Mouse (Mus musculus): ENCODE measurements around the gene Zfhx2. TPM values are rescaled to one million over a fixed set of nuclear protein-coding genes. Genes with fewer than 3 reads are reported as not detected.
A peak's percentile ranks its signal among the peaks of the same experiment; 100 is the strongest.

Zfhx2 gene
- polyA plus RNA-seq, 1 experiment from 2014 or later: 5.8 TPM

- H3K4me3 ChIP-seq: peak overlapping the region; percentile 60
- 3% methylated on average over 34 of the region's 34 CpGs for WGBS
- no peaks in the 10 kb centered on the region for H3K36me3 ChIP-seq
- H3K27ac ChIP-seq: peak overlapping the region; percentile 66; the same call in 1 of the 2 replicates
- no peaks in the 10 kb centered on the region for H3K9me3 ChIP-seq
- no peaks in the 10 kb centered on the region for H3K27me3 ChIP-seq
- H3K4me1 ChIP-seq: peaks cover 24% of the 10 kb centered on the region
- no peak for ATAC-seq (ENCODE audit: insufficient number of reproducible peaks, insufficient read depth, low FRiP score, low TSS enrichment, low read depth)
- H3K4me2 ChIP-seq: peak overlapping the region; percentile 78
- H3K9ac ChIP-seq: peak overlapping the region; percentile 79
These were observed 787 bp downstream of the Zfhx2 start for GRCm38 (mm10) chr14:55091209-55091865.

GRCm38 (mm10) chr14:55089199-55089947 is 2.8 kb downstream of the Zfhx2 start:
- peaks cover 18% of the 10 kb centered on the region for H3K4me1 ChIP-seq
- 63% methylated on average over 13 of the region's 13 CpGs for WGBS
- no peak for ATAC-seq (ENCODE audit: insufficient number of reproducible peaks, insufficient read depth, low FRiP score, low TSS enrichment, low read depth)
- no peaks in the 10 kb centered on the region for H3K36me3 ChIP-seq
- H3K9me3 ChIP-seq: no peaks in the 10 kb centered on the region
- no peak overlapping the region for H3K4me3 ChIP-seq
- no peak overlapping the region for H3K4me2 ChIP-seq
- H3K27me3 ChIP-seq: no peaks in the 10 kb centered on the region
- H3K27ac ChIP-seq: no peak overlapping the region
- H3K9ac ChIP-seq: no peak overlapping the region

- Histone ChIP-seq H3K36me3 (no peaks in the 10 kb centered on the region), H3K4me3 (no peak overlapping the region), H3K9ac (no peak overlapping the region), H3K9me3 (no peaks in the 10 kb centered on the region), H3K4me1 (peaks cover 8% of the 10 kb centered on the region), H3K4me2 (no peak overlapping the region), H3K27me3 (no peaks in the 10 kb centered on the region), H3K27ac (no peak overlapping the region)
- no peak for ATAC-seq (ENCODE audit: insufficient number of reproducible peaks, insufficient read depth, low FRiP score, low TSS enrichment, low read depth)
- WGBS: 85% methylated on average over 6 of the region's 6 CpGs
These were observed 6.1 kb downstream of the Zfhx2 start for GRCm38 (mm10) chr14:55086009-55086514.

GRCm38 (mm10) chr14:55085324-55086008 is 6.7 kb downstream of the Zfhx2 start:
- no peak for ATAC-seq (ENCODE audit: insufficient number of reproducible peaks, insufficient read depth, low FRiP score, low TSS enrichment, low read depth)

GRCm38 (mm10) chr14:55083481-55083880 is 8.6 kb downstream of the Zfhx2 start:
- H3K4me2 ChIP-seq: no peak overlapping the region
- ATAC-seq (ENCODE audit: insufficient number of reproducible peaks, insufficient read depth, low FRiP score, low TSS enrichment, low read depth): no peak

More at GRCm38 (mm10) chr14:55085324-55086008, 6.7 kb downstream of the Zfhx2 start:
- Histone ChIP-seq H3K36me3 (no peaks in the 10 kb centered on the region), H3K27me3 (no peaks in the 10 kb centered on the region), H3K4me3 (no peak overlapping the region), H3K9me3 (no peaks in the 10 kb centered on the region), H3K4me2 (no peak overlapping the region), H3K9ac (no peak overlapping the region), H3K4me1 (peaks cover 4% of the 10 kb centered on the region; the same call in 1 of the 2 replicates), H3K27ac (no peak overlapping the region)
- WGBS: 39% methylated on average over 9 of the region's 9 CpGs

GRCm38 (mm10) chr14:55081105-55081504 is 11.0 kb downstream of the Zfhx2 start:
- Histone ChIP-seq H3K9me3 (no peaks in the 10 kb centered on the region), H3K4me2 (no peak overlapping the region), H3K4me3 (no peak overlapping the region), H3K36me3 (no peaks in the 10 kb centered on the region), H3K27ac (no peak overlapping the region), H3K27me3 (peaks cover 9% of the 10 kb centered on the region), H3K4me1 (peaks cover 29% of the 10 kb centered on the region), H3K9ac (no peak overlapping the region)
- WGBS: 48% methylated on average over 5 of the region's 5 CpGs
- no peak for ATAC-seq (ENCODE audit: insufficient number of reproducible peaks, insufficient read depth, low FRiP score, low TSS enrichment, low read depth)

More at GRCm38 (mm10) chr14:55083481-55083880, 8.6 kb downstream of the Zfhx2 start:
- 63% methylated on average over 6 of the region's 6 CpGs for WGBS
- Histone ChIP-seq H3K27me3 (no peaks in the 10 kb centered on the region), H3K9me3 (no peaks in the 10 kb centered on the region), H3K9ac (no peak overlapping the region), H3K4me1 (peaks cover 17% of the 10 kb centered on the region), H3K36me3 (no peaks in the 10 kb centered on the region), H3K27ac (no peak overlapping the region), H3K4me3 (no peak overlapping the region)

- H3K4me3 ChIP-seq: peak overlapping the region; percentile 9; the same call in 1 of the 2 replicates
- H3K4me2 ChIP-seq: peak overlapping the region; percentile 56
- H3K36me3 ChIP-seq: 0 out of 2 replicates have a peak, but pooled peaks cover 2% of the 10 kb centered on the region
- peak overlapping the region; percentile 61; the same call in 1 of the 2 replicates for H3K9ac ChIP-seq
- ATAC-seq (ENCODE audit: insufficient number of reproducible peaks, insufficient read depth, low FRiP score, low TSS enrichment, low read depth): peak; percentile 40; the same call in 1 of the 2 replicates
- H3K4me1 ChIP-seq: peaks cover 25% of the 10 kb centered on the region
- 18% methylated on average over 8 of the region's 8 CpGs for WGBS
- no peaks in the 10 kb centered on the region for H3K9me3 ChIP-seq
- peaks cover 9% of the 10 kb centered on the region for H3K27me3 ChIP-seq
- H3K27ac ChIP-seq: peak overlapping the region; percentile 41
These were observed 12.7 kb downstream of the Zfhx2 start for GRCm38 (mm10) chr14:55079214-55079970.

GRCm38 (mm10) chr14:55078366-55078989 is 13.6 kb downstream of the Zfhx2 start:
- Histone ChIP-seq H3K4me3 (peak overlapping the region; percentile 9), H3K27me3 (peaks cover 9% of the 10 kb centered on the region), H3K27ac (peak overlapping the region; percentile 41), H3K9ac (peak overlapping the region; percentile 61), H3K4me1 (peaks cover 25% of the 10 kb centered on the region), H3K36me3 (peaks cover 10% of the 10 kb centered on the region), H3K9me3 (no peaks in the 10 kb centered on the region), H3K4me2 (peak overlapping the region; percentile 56)
- WGBS: 4% methylated on average over 23 of the region's 23 CpGs
- ATAC-seq (ENCODE audit: insufficient number of reproducible peaks, insufficient read depth, low FRiP score, low TSS enrichment, low read depth): peak; percentile 43

- peaks cover 9% of the 10 kb centered on the region for H3K27me3 ChIP-seq
- ATAC-seq (ENCODE audit: insufficient number of reproducible peaks, insufficient read depth, low FRiP score, low TSS enrichment, low read depth): no peak
- H3K4me2 ChIP-seq: peak overlapping the region; percentile 56
- H3K36me3 ChIP-seq: peaks cover 16% of the 10 kb centered on the region
- H3K9me3 ChIP-seq: no peaks in the 10 kb centered on the region
- WGBS: 23% methylated on average over 15 of the region's 15 CpGs
- peaks cover 25% of the 10 kb centered on the region for H3K4me1 ChIP-seq
- peak overlapping the region; percentile 61 for H3K9ac ChIP-seq
- H3K27ac ChIP-seq: no peak overlapping the region
- peak overlapping the region; percentile 9 for H3K4me3 ChIP-seq
These were observed 14.4 kb downstream of the Zfhx2 start for GRCm38 (mm10) chr14:55077481-55078365.

GRCm38 (mm10) chr14:55076956-55077355 is 15.2 kb downstream of the Zfhx2 start:
- no peak overlapping the region for H3K9ac ChIP-seq
- H3K4me3 ChIP-seq: no peak overlapping the region
- H3K36me3 ChIP-seq: peaks cover 16% of the 10 kb centered on the region
- WGBS: 60% methylated on average over 3 of the region's 3 CpGs
- H3K4me2 ChIP-seq: no peak overlapping the region
- no peaks in the 10 kb centered on the region for H3K9me3 ChIP-seq
- ATAC-seq (ENCODE audit: insufficient number of reproducible peaks, insufficient read depth, low FRiP score, low TSS enrichment, low read depth): no peak
- peaks cover 28% of the 10 kb centered on the region for H3K4me1 ChIP-seq
- no peak overlapping the region for H3K27ac ChIP-seq
- peaks cover 9% of the 10 kb centered on the region for H3K27me3 ChIP-seq

Data from embryonic facial prominence, embryonic 13.5 days (tissue).